Mouse (Mus musculus) cerebellum, adult 2 months (tissue): ENCODE data around the gene Ankrd40.

Experiments
- CTCF ChIP-seq: fragments of 200-500 bp; IDR thresholded peaks from 2 replicates; pipeline ENCODE4 v1.5.1; 2011; ENCODE audit warnings: low read depth, mild to moderate bottlenecking, control low read depth, low read length, moderate library complexity, borderline replicate concordance; ENCODE audit not compliant: insufficient read depth
- POLR2A ChIP-seq: fragments of 200-500 bp; IDR thresholded peaks from 2 replicates; pipeline ENCODE4 v1.6.1; 2011; ENCODE audit warnings: low read length, control low read depth, borderline replicate concordance; ENCODE audit not compliant: insufficient read depth

GRCm38 (mm10) chr11:94282291-94282690 lies 45.5 kb upstream of the Ankrd40 start:
- TF ChIP-seq POLR2A (no peak), CTCF (no peak)
